Mouse (Mus musculus) forebrain, embryonic 15.5 days (tissue): ENCODE results near the gene Ubqlnl. TPM values are rescaled to one million over a fixed set of nuclear protein-coding genes. Genes with fewer than 3 reads are reported as not detected.

ENCODE experiments used
- ATAC-seq: fragments of 200-750 bp; cut with Nextera tagmentation; replicated peaks from 2 replicates; pipeline ENCODE4 v1.8.0; 2017; ENCODE audit warnings: mild to moderate bottlenecking, moderate TSS enrichment, moderate library complexity
- H3K27ac ChIP-seq: fragments of 300-500 bp; sonication (generic); replicated peaks from 2 replicates; pipeline ENCODE4 v1.5.1; 2015; ENCODE audit warnings: mild to moderate bottlenecking, inconsistent platforms
- H3K27me3 ChIP-seq: fragments of 300-500 bp; sonication (generic); 2 replicates; pipeline ENCODE4 v1.6.1; 2015; ENCODE audit warnings: inconsistent platforms
- H3K36me3 ChIP-seq: fragments of 300-500 bp; sonication (generic); 2 replicates; pipeline ENCODE4 v1.6.1; 2015; ENCODE audit warnings: mild to moderate bottlenecking, inconsistent platforms
- H3K4me1 ChIP-seq: fragments of 300-500 bp; sonication (generic); 2 replicates; pipeline ENCODE4 v1.6.1; 2015; ENCODE audit warnings: inconsistent platforms
- H3K4me2 ChIP-seq: fragments of 300-500 bp; sonication (generic); replicated peaks from 2 replicates; pipeline ENCODE4 v1.6.1; 2015; ENCODE audit warnings: mild to moderate bottlenecking, inconsistent platforms
- H3K4me3 ChIP-seq: fragments of 300-500 bp; sonication (generic); 2 replicates; pipeline ENCODE4 v1.5.1; 2015; ENCODE audit warnings: mild to moderate bottlenecking, inconsistent platforms
- H3K9ac ChIP-seq: fragments of 300-500 bp; sonication (generic); replicated peaks from 2 replicates; pipeline ENCODE4 v1.6.1; 2015; ENCODE audit warnings: mild to moderate bottlenecking, inconsistent platforms
- H3K9me3 ChIP-seq: fragments of 300-500 bp; sonication (generic); 2 replicates; pipeline ENCODE4 v1.6.1; 2016; ENCODE audit warnings: inconsistent platforms
- WGBS: fragments of 180-500 bp; shearing (Covaris S2); methylation state at CpG from one replicate; pipeline ENCODE4 v1.1.7; 2015; ENCODE audit warnings: mixed read lengths; 5-methylcytosine and 5-hydroxymethylcytosine counted together
- polyA plus RNA-seq: library from polyadenylated mRNA; unstranded; fragments of >200 nt; fragmentation: Nextera tagmentation; extraction: Ambion mirVana; gene quantifications from 2 replicates; pipeline ENCODE4 v1.2.1, GENCODE M21; 2015

Ubqlnl gene
- not detected in 2 replicates for polyA plus RNA-seq

GRCm38 (mm10) chr7:104150456-104150855 lies at the start of gene Ubqlnl:
Gene Ubqlnl, minus strand, starts transcription at chr7:104150556.
- Histone ChIP-seq H3K27ac (no peak within 1 kb of the TSS), H3K9ac (no peak within 1 kb of the TSS), H3K4me3 (no peak within 1 kb of the TSS), H3K4me2 (no peak within 1 kb of the TSS), H3K4me1 (no peaks in the 10 kb centered on the region), H3K9me3 (no peaks in the 10 kb centered on the region), H3K36me3 (no peaks in the 10 kb centered on the region), H3K27me3 (no peaks in the 10 kb centered on the region)
- 88% methylated on average over 2 of the region's 2 CpGs for WGBS
- ATAC-seq: no peak

GRCm38 (mm10) chr7:104199822-104200221 lies 49.5 kb upstream of the Ubqlnl start:
- Histone ChIP-seq H3K27ac (no peak overlapping the region), H3K9ac (no peak overlapping the region), H3K4me1 (no peaks in the 10 kb centered on the region), H3K36me3 (no peaks in the 10 kb centered on the region), H3K27me3 (no peaks in the 10 kb centered on the region), H3K4me2 (no peak overlapping the region), H3K4me3 (no peak overlapping the region), H3K9me3 (no peaks in the 10 kb centered on the region)
- WGBS: 4% methylated on average over 5 of the region's 5 CpGs
- ATAC-seq: peak; percentile 60; the same call in 1 of the 2 replicates

GRCm38 (mm10) chr7:104195885-104196284 lies 45.5 kb upstream of the Ubqlnl start, which contains the start of gene Olfr649:
Gene Olfr649, minus strand, starts transcription at chr7:104195985.
- WGBS: 85% methylated on average over 6 of the region's 6 CpGs

GRCm38 (mm10) chr7:104191275-104191674 lies 40.9 kb upstream of the Ubqlnl start:
- Histone ChIP-seq H3K27ac (no peak overlapping the region), H3K4me3 (no peak overlapping the region), H3K27me3 (no peaks in the 10 kb centered on the region), H3K9me3 (no peaks in the 10 kb centered on the region), H3K4me2 (no peak overlapping the region), H3K36me3 (no peaks in the 10 kb centered on the region), H3K4me1 (no peaks in the 10 kb centered on the region), H3K9ac (no peak overlapping the region)
- no peak for ATAC-seq
- 63% methylated on average over 9 of the region's 9 CpGs for WGBS

More at GRCm38 (mm10) chr7:104195885-104196284, 45.5 kb upstream of the Ubqlnl start, which contains the start of gene Olfr649:
- H3K36me3 ChIP-seq: no peaks in the 10 kb centered on the region
- no peaks in the 10 kb centered on the region for H3K9me3 ChIP-seq
- no peak within 1 kb of the TSS for H3K27ac ChIP-seq
- no peaks in the 10 kb centered on the region for H3K27me3 ChIP-seq
- no peak within 1 kb of the TSS for H3K9ac ChIP-seq
- no peak within 1 kb of the TSS for H3K4me2 ChIP-seq
- ATAC-seq: no peak
- H3K4me1 ChIP-seq: no peaks in the 10 kb centered on the region
- no peak within 1 kb of the TSS for H3K4me3 ChIP-seq

- Histone ChIP-seq H3K4me3 (no peak within 1 kb of the TSS), H3K4me1 (no peaks in the 10 kb centered on the region), H3K4me2 (no peak within 1 kb of the TSS), H3K9me3 (no peaks in the 10 kb centered on the region), H3K27ac (no peak within 1 kb of the TSS), H3K27me3 (no peaks in the 10 kb centered on the region), H3K9ac (no peak within 1 kb of the TSS), H3K36me3 (no peaks in the 10 kb centered on the region)
- ATAC-seq: no peak
- 91% methylated on average over 2 of the region's 2 CpGs for WGBS
These were observed 32.9 kb upstream of the Ubqlnl start, which contains the start of gene Olfr648 for GRCm38 (mm10) chr7:104183292-104183691. Gene Olfr648, minus strand, starts transcription at chr7:104183392.

GRCm38 (mm10) chr7:104179074-104179473 lies 28.7 kb upstream of the Ubqlnl start:
- Histone ChIP-seq H3K9me3 (no peaks in the 10 kb centered on the region), H3K27me3 (no peaks in the 10 kb centered on the region), H3K4me2 (no peak overlapping the region), H3K4me1 (no peaks in the 10 kb centered on the region), H3K27ac (no peak overlapping the region), H3K36me3 (no peaks in the 10 kb centered on the region), H3K9ac (no peak overlapping the region), H3K4me3 (no peak overlapping the region)
- 83% methylated on average over 1 of the region's 1 CpGs for WGBS
- ATAC-seq: no peak

GRCm38 (mm10) chr7:104178422-104179054 lies 28.2 kb upstream of the Ubqlnl start:
- H3K27ac ChIP-seq: no peak overlapping the region
- H3K27me3 ChIP-seq: no peaks in the 10 kb centered on the region
- H3K4me1 ChIP-seq: no peaks in the 10 kb centered on the region
- no peaks in the 10 kb centered on the region for H3K36me3 ChIP-seq
- H3K4me3 ChIP-seq: no peak overlapping the region
- H3K9ac ChIP-seq: no peak overlapping the region
- 60% methylated on average over 5 of the region's 5 CpGs for WGBS
- no peak overlapping the region for H3K4me2 ChIP-seq
- ATAC-seq: no peak
- H3K9me3 ChIP-seq: no peaks in the 10 kb centered on the region

- H3K27me3 ChIP-seq: no peaks in the 10 kb centered on the region
- H3K4me3 ChIP-seq: no peak overlapping the region
- no peaks in the 10 kb centered on the region for H3K4me1 ChIP-seq
- no peaks in the 10 kb centered on the region for H3K36me3 ChIP-seq
- no peak overlapping the region for H3K27ac ChIP-seq
- H3K9ac ChIP-seq: no peak overlapping the region
- H3K9me3 ChIP-seq: no peaks in the 10 kb centered on the region
- H3K4me2 ChIP-seq: no peak overlapping the region
- 25% methylated on average over 1 of the region's 1 CpGs for whole genome bisulfite sequencing
- no peak for ATAC-seq
These were observed 24.7 kb upstream of the Ubqlnl start for GRCm38 (mm10) chr7:104175085-104175484.

GRCm38 (mm10) chr7:104169634-104170204 lies 19.4 kb upstream of the Ubqlnl start:
- Histone ChIP-seq H3K4me3 (no peak overlapping the region), H3K36me3 (no peaks in the 10 kb centered on the region), H3K4me1 (no peaks in the 10 kb centered on the region), H3K27ac (no peak overlapping the region), H3K27me3 (no peaks in the 10 kb centered on the region), H3K9me3 (no peaks in the 10 kb centered on the region), H3K4me2 (no peak overlapping the region), H3K9ac (no peak overlapping the region)
- 72% methylated on average over 6 of the region's 6 CpGs for WGBS
- ATAC-seq: no peak

GRCm38 (mm10) chr7:104167105-104167504 lies 16.7 kb upstream of the Ubqlnl start:
- Histone ChIP-seq H3K36me3 (no peaks in the 10 kb centered on the region), H3K27ac (no peak overlapping the region), H3K27me3 (no peaks in the 10 kb centered on the region), H3K4me1 (no peaks in the 10 kb centered on the region), H3K4me2 (no peak overlapping the region), H3K9ac (no peak overlapping the region), H3K4me3 (no peak overlapping the region), H3K9me3 (no peaks in the 10 kb centered on the region)
- 83% methylated on average over 6 of the region's 6 CpGs for WGBS
- no peak for ATAC-seq

GRCm38 (mm10) chr7:104143179-104143578 lies 7.2 kb downstream of the Ubqlnl start, which contains the start of gene Ubqln3:
Gene Ubqln3, minus strand, starts transcription at chr7:104143279.
- H3K9ac ChIP-seq: no peak within 1 kb of the TSS
- WGBS: 80% methylated on average over 3 of the region's 3 CpGs
- H3K4me3 ChIP-seq: no peak within 1 kb of the TSS
- no peak for ATAC-seq
- no peak within 1 kb of the TSS for H3K4me2 ChIP-seq
- no peaks in the 10 kb centered on the region for H3K27me3 ChIP-seq
- no peaks in the 10 kb centered on the region for H3K9me3 ChIP-seq
- no peaks in the 10 kb centered on the region for H3K4me1 ChIP-seq
- no peak within 1 kb of the TSS for H3K27ac ChIP-seq
- H3K36me3 ChIP-seq: no peaks in the 10 kb centered on the region

GRCm38 (mm10) chr7:104137305-104137704 lies 13.1 kb downstream of the Ubqlnl start, which contains the start of gene Olfr643:
Gene Olfr643, minus strand, starts transcription at chr7:104137405.
- Histone ChIP-seq H3K36me3 (no peaks in the 10 kb centered on the region), H3K27me3 (no peaks in the 10 kb centered on the region), H3K4me2 (no peak within 1 kb of the TSS), H3K4me1 (no peaks in the 10 kb centered on the region), H3K4me3 (no peak within 1 kb of the TSS), H3K9me3 (no peaks in the 10 kb centered on the region), H3K27ac (no peak within 1 kb of the TSS), H3K9ac (no peak within 1 kb of the TSS)
- ATAC-seq: no peak
- WGBS: 85% methylated on average over 5 of the region's 5 CpGs
